Mouse (Mus musculus) liver, embryonic 13.5 days (tissue): Measurements from ENCODE around the gene Kcna3. TPM values are rescaled to one million over a fixed set of nuclear protein-coding genes. Genes with fewer than 3 reads are reported as not detected.

Experiments used
- ATAC-seq: fragments of 200-750 bp; cut with Nextera tagmentation; 2 replicates; pipeline ENCODE4 v1.8.0; 2017; ENCODE audit warnings: low read depth, mild to moderate bottlenecking, moderate number of reproducible peaks, moderate library complexity
- DNase-seq: peaks from one replicate; pipeline ENCODE4 v3.0.0; 2022
- H3K27ac ChIP-seq: fragments of 300-500 bp; sonication (generic); 2 replicates; pipeline ENCODE4 v1.5.1; 2015; ENCODE audit warnings: moderate library complexity, mild to moderate bottlenecking, inconsistent platforms
- H3K27me3 ChIP-seq: fragments of 300-500 bp; sonication (generic); 2 replicates; pipeline ENCODE4 v1.6.1; 2015; ENCODE audit warnings: mild to moderate bottlenecking, inconsistent platforms
- H3K36me3 ChIP-seq: fragments of 300-500 bp; sonication (generic); 2 replicates; pipeline ENCODE4 v1.6.1; 2015; ENCODE audit warnings: mild to moderate bottlenecking, inconsistent platforms
- H3K4me1 ChIP-seq: fragments of 300-500 bp; sonication (generic); replicated peaks from 2 replicates; pipeline ENCODE4 v1.6.1; 2015; ENCODE audit warnings: inconsistent platforms
- H3K4me2 ChIP-seq: fragments of 300-500 bp; sonication (generic); 2 replicates; pipeline ENCODE4 v1.6.1; 2015; ENCODE audit warnings: inconsistent platforms, mild to moderate bottlenecking, moderate library complexity
- H3K4me3 ChIP-seq: fragments of 300-500 bp; sonication (generic); replicated peaks from 2 replicates; pipeline ENCODE4 v1.5.1; 2015; ENCODE audit warnings: mild to moderate bottlenecking, inconsistent platforms
- H3K9ac ChIP-seq: fragments of 300-500 bp; sonication (generic); 2 replicates; pipeline ENCODE4 v1.6.1; 2015; ENCODE audit warnings: mild to moderate bottlenecking, inconsistent platforms
- H3K9me3 ChIP-seq: fragments of 300-500 bp; sonication (generic); replicated peaks from 2 replicates; pipeline ENCODE4 v1.6.1; 2016; ENCODE audit warnings: inconsistent platforms
- WGBS: fragments of 180-500 bp; shearing (Covaris S2); methylation state at CpG from one replicate; pipeline ENCODE4 v1.1.7; 2015; ENCODE audit not compliant: insufficient replicate concordance; 5-methylcytosine and 5-hydroxymethylcytosine counted together
- polyA plus RNA-seq: library from polyadenylated mRNA; unstranded; fragments of >200 nt; fragmentation: Nextera tagmentation; extraction: Ambion mirVana; gene quantifications from 2 replicates; pipeline ENCODE4 v1.2.1, GENCODE M21; 2015

The Kcna3 gene
- polyA plus RNA-seq, 1 experiment from 2014 or later: 1.4 TPM

- Histone ChIP-seq H3K9ac (peak overlapping the region; percentile 56), H3K27me3 (peaks cover 52% of the 10 kb centered on the region), H3K36me3 (no peaks in the 10 kb centered on the region), H3K27ac (no peak overlapping the region), H3K4me2 (peak overlapping the region; percentile 76), H3K9me3 (no peaks in the 10 kb centered on the region), H3K4me1 (peaks cover 8% of the 10 kb centered on the region; the same call in 1 of the 2 replicates), H3K4me3 (peak overlapping the region; percentile 61)
- no peak for ATAC-seq
- WGBS: 1% methylated on average over 53 of the region's 55 CpGs
- DNase-seq: no peak
Measured at GRCm38 (mm10) chr3:107036458-107037039, 580 bp downstream of the Kcna3 start.

DNA sequence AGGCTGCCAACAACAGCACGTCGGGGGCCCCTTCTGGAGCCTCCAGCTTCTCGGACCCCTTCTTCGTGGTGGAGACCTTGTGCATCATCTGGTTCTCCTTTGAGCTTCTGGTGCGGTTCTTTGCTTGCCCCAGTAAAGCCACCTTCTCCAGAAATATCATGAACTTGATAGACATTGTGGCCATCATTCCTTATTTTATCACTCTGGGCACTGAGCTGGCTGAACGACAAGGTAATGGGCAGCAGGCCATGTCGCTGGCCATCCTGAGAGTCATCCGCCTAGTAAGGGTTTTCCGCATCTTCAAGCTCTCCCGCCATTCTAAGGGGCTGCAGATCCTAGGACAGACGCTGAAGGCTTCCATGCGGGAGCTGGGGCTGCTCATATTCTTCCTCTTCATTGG, 1.1 kb downstream of the Kcna3 start:
- H3K36me3 ChIP-seq: no peaks in the 10 kb centered on the region
- no peaks in the 10 kb centered on the region for H3K9me3 ChIP-seq
- no peak for DNase-seq
- WGBS: 34% methylated on average over 12 of the region's 12 CpGs
- H3K27ac ChIP-seq: no peak overlapping the region
- peaks cover 8% of the 10 kb centered on the region; the same call in 1 of the 2 replicates for H3K4me1 ChIP-seq
- H3K27me3 ChIP-seq: peaks cover 52% of the 10 kb centered on the region
- ATAC-seq: no peak
- no peak overlapping the region for H3K9ac ChIP-seq
- peak overlapping the region; percentile 76 for H3K4me2 ChIP-seq
- peak overlapping the region; percentile 61 for H3K4me3 ChIP-seq

DNA sequence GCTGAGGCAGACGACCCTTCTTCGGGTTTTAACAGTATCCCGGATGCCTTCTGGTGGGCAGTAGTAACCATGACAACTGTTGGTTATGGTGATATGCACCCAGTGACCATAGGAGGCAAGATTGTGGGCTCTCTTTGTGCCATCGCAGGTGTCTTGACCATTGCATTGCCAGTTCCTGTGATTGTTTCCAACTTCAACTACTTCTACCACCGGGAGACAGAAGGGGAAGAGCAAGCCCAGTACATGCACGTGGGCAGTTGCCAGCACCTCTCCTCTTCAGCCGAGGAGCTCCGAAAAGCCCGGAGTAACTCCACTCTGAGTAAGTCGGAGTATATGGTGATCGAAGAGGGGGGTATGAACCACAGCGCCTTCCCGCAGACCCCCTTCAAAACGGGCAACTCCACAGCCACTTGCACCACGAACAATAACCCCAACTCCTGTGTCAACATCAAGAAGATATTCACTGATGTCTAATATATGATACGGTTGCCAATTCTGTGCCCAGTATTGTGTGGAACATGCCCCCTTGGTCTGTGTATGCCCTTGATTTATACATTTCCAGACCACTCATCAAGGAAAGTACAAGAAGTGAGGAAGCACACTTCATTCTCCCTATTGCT, 1.7 kb downstream of the Kcna3 start:
- Histone ChIP-seq H3K27ac (no peak overlapping the region), H3K4me3 (peak overlapping the region; percentile 61), H3K4me2 (peak overlapping the region; percentile 76), H3K9ac (no peak overlapping the region), H3K4me1 (peaks cover 8% of the 10 kb centered on the region; the same call in 1 of the 2 replicates), H3K9me3 (no peaks in the 10 kb centered on the region), H3K36me3 (no peaks in the 10 kb centered on the region), H3K27me3 (peaks cover 52% of the 10 kb centered on the region)
- DNase-seq (no peak), ATAC-seq (no peak)
- 34% methylated on average over 16 of the region's 16 CpGs for WGBS

GRCm38 (mm10) chr3:107038156-107038536, 2.2 kb downstream of the Kcna3 start:
- DNase-seq: no peak
- Histone ChIP-seq H3K4me3 (peak overlapping the region; percentile 61), H3K27ac (no peak overlapping the region), H3K4me1 (peaks cover 8% of the 10 kb centered on the region; the same call in 1 of the 2 replicates), H3K27me3 (peaks cover 52% of the 10 kb centered on the region), H3K36me3 (no peaks in the 10 kb centered on the region), H3K9me3 (no peaks in the 10 kb centered on the region), H3K4me2 (peak overlapping the region; percentile 76), H3K9ac (no peak overlapping the region)
- no peak for ATAC-seq
- 21% methylated on average over 6 of the region's 6 CpGs for WGBS

DNA sequence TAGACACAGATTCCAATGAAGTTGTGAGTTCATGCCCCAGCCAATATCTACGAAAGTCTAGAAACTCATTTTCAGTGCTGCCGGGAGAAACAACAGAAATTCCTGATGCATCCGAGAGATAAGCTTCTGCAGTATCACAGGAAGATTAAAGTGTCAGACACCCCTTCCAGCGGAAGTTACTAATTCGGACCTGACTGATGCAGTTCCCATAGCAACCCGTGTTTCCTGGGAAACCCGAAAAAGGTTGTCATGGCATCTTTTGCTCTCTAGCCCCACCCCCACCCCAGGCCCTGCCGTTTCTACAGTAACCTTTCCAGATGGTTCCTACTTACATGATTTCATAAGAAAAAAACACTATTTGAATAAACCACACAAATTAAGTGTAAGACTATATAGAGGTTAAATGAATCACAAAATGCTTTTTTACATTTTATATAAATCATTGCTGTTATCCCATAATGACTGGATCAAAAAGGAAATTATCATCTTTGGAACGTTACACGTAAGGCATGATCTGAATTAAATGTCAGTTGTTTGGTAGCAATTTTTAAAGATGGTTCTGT, 2.8 kb downstream of the Kcna3 start:
- no peaks in the 10 kb centered on the region for H3K36me3 ChIP-seq
- DNase-seq (no peak), ATAC-seq (no peak)
- no peak overlapping the region for H3K27ac ChIP-seq
- WGBS: 25% methylated on average over 10 of the region's 10 CpGs
- H3K4me3 ChIP-seq: 0 out of 2 replicates have a peak overlapping the region, but pooled peaks have one; percentile 12
- peaks cover 52% of the 10 kb centered on the region for H3K27me3 ChIP-seq
- no peaks in the 10 kb centered on the region for H3K9me3 ChIP-seq
- 0 out of 2 replicates have a peak overlapping the region, but pooled peaks have one; percentile 76 for H3K4me2 ChIP-seq
- no peak overlapping the region for H3K9ac ChIP-seq
- H3K4me1 ChIP-seq: peaks cover 8% of the 10 kb centered on the region; the same call in 1 of the 2 replicates

- ATAC-seq: no peak
- H3K9me3 ChIP-seq: no peaks in the 10 kb centered on the region
- DNase-seq: no peak
- H3K27ac ChIP-seq: no peak overlapping the region
- no peak overlapping the region for H3K4me2 ChIP-seq
- H3K9ac ChIP-seq: no peak overlapping the region
- H3K4me3 ChIP-seq: 0 out of 2 replicates have a peak overlapping the region, but pooled peaks have one; percentile 4
- no peaks in the 10 kb centered on the region for H3K36me3 ChIP-seq
- H3K4me1 ChIP-seq: peaks cover 8% of the 10 kb centered on the region; the same call in 1 of the 2 replicates
- H3K27me3 ChIP-seq: peaks cover 49% of the 10 kb centered on the region
Measured at GRCm38 (mm10) chr3:107039306-107039705, 3.3 kb downstream of the Kcna3 start.

DNA sequence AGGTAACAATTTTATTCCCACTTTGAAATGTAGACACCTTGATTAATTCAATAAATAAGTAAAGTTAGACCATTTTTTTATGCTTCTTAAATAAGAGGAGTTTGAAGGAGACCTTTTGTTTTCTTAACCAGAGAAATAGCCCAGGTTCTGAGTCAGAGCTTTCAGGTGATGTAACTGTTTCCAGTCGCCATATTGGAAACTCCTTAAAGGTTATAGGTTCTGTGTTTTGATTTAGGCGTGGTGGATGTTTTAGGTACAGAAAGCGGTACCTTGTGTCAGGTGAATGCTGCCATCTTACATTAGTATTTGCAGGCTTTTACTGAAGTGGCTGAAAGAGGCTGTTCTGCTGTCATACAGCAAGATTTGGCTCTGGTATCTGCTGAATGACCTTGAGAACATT, 4.4 kb downstream of the Kcna3 start:
- no peak overlapping the region for H3K27ac ChIP-seq
- H3K4me1 ChIP-seq: peaks cover 8% of the 10 kb centered on the region; the same call in 1 of the 2 replicates
- H3K27me3 ChIP-seq: peaks cover 38% of the 10 kb centered on the region
- H3K9me3 ChIP-seq: no peaks in the 10 kb centered on the region
- H3K4me2 ChIP-seq: no peak overlapping the region
- no peak for DNase-seq
- no peak overlapping the region for H3K4me3 ChIP-seq
- no peak overlapping the region for H3K9ac ChIP-seq
- no peak for ATAC-seq
- no peaks in the 10 kb centered on the region for H3K36me3 ChIP-seq
- 47% methylated on average over 3 of the region's 3 CpGs for WGBS

DNA sequence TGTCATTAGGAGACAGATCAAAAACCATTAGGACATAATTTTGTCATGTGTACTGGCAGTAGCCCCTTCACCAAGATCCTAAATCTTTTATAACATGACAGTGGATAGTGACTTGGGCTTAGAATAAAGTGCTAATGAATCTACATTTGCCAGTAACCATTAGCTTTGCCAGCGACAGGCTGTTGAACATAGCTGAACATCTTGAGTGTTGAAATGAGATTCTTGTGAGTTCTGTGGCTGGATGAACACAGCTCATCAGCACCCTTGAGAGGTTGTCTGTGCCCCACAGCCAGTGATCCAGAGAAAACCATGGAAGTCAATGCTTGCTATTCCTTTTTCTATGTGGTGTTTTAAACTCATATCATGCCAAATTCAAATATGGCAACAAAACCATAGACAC, 5.7 kb downstream of the Kcna3 start:
- Histone ChIP-seq H3K9ac (no peak overlapping the region), H3K36me3 (no peaks in the 10 kb centered on the region), H3K9me3 (no peaks in the 10 kb centered on the region), H3K27ac (no peak overlapping the region), H3K4me2 (no peak overlapping the region), H3K4me1 (peaks cover 3% of the 10 kb centered on the region; the same call in 1 of the 2 replicates), H3K4me3 (no peak overlapping the region), H3K27me3 (peaks cover 25% of the 10 kb centered on the region)
- DNase-seq: no peak
- ATAC-seq: no peak
- WGBS: 62% methylated on average over 1 of the region's 1 CpGs

DNA sequence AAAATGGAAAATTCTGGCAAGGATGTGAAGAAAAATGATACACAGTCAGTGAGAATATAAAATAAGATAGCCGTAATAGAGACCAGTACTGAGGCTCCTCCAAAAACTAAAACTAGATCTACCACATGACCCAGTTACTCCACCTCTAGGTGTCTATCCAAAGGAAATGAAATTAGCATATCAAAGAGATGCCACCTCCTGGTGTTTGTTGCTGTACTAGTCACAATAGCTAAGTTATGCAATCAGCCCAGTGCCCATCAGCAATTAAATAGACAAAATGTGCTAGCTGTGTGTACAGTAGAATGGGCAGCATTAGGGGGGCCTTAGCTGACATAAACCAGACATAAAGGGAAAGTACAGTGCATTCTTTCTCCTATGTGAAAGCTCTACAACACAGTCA, 25.5 kb downstream of the Kcna3 start:
- Histone ChIP-seq H3K36me3 (no peaks in the 10 kb centered on the region), H3K9me3 (no peaks in the 10 kb centered on the region), H3K4me2 (no peak overlapping the region), H3K4me1 (no peaks in the 10 kb centered on the region), H3K4me3 (no peak overlapping the region), H3K27me3 (no peaks in the 10 kb centered on the region), H3K27ac (no peak overlapping the region), H3K9ac (no peak overlapping the region)
- ATAC-seq: no peak
- DNase-seq: no peak
- WGBS: 75% methylated on average over 1 of the region's 1 CpGs

DNA sequence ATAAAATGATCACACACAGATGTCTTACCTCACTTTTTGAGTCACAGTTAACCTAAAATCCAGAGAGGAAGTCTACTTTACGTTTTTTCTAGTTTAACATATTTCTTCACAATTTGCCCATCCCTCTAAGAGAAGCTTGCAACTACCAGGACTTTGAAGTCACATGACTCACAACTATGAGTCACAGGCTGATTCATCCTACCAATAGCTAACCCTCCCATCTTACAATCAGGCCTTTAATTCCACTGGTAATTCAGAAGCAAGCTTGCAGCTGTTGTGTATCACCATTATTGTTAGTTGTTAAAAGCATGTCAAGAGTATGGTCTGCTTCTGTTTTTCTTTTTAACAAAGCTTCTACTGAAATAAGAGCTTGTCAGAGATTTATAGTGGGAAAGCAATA, 26.8 kb downstream of the Kcna3 start:
- Histone ChIP-seq H3K4me1 (no peaks in the 10 kb centered on the region), H3K4me3 (no peak overlapping the region), H3K27me3 (no peaks in the 10 kb centered on the region), H3K36me3 (no peaks in the 10 kb centered on the region), H3K27ac (no peak overlapping the region), H3K4me2 (no peak overlapping the region), H3K9me3 (no peaks in the 10 kb centered on the region), H3K9ac (no peak overlapping the region)
- WGBS: 33% methylated on average over 1 of the region's 1 CpGs
- no peak for DNase-seq
- no peak for ATAC-seq

DNA sequence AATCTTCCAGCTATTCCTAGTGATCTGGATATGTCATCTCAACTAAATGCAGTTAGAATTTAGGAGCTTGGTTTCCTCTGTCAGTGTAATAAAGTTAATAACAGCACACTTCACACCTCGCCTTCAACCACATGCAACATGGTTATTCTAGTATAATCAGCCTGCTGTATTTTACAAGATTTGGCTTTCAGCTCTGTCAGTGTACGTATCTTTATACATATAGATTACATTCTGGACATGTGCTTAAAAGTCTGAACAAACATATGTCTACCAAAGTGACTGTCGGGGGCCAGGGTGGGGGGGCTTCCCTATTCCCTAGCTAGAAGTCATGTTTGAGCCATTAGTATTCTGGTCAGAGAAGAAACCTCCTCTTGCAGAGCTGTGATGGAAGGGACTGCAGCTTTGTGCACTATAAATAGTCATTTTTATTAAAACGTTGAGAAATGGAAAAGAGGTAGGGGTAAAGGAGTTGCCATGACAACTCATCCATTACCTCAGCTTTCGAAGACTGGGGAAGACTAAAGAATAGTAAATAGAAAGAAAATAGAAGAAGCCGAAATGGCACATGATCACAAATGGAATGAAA, 29.6 kb downstream of the Kcna3 start:
- no peaks in the 10 kb centered on the region for H3K4me1 ChIP-seq
- WGBS: 55% methylated on average over 6 of the region's 6 CpGs
- no peak overlapping the region for H3K9ac ChIP-seq
- no peak overlapping the region for H3K27ac ChIP-seq
- H3K9me3 ChIP-seq: no peaks in the 10 kb centered on the region
- no peaks in the 10 kb centered on the region for H3K36me3 ChIP-seq
- ATAC-seq (no peak), DNase-seq (no peak)
- H3K4me2 ChIP-seq: no peak overlapping the region
- H3K4me3 ChIP-seq: no peak overlapping the region
- H3K27me3 ChIP-seq: no peaks in the 10 kb centered on the region
